Mouse (Mus musculus): Measurements from ENCODE around the gene B230118H07Rik.

- TF ChIP-seq CTCF (IDR thresholded peaks at IDR 0.05; ENCODE audit: borderline replicate concordance, extremely low read depth, insufficient read depth, insufficient read length): no peak
- no peak for TF ChIP-seq POLR2A (IDR thresholded peaks at IDR 0.05; ENCODE audit: borderline replicate concordance, extremely low read depth, insufficient read depth, insufficient read length, poor library complexity, severe bottlenecking)
Observed at GRCm38 (mm10) chr2:101569230-101569629, 80.1 kb downstream of the B230118H07Rik start.

Data from brain, embryonic 14.5 days (tissue).